Mouse (Mus musculus) limb, embryonic 14.5 days (tissue): ENCODE measurements at regions not wholly inside any gene's neighbourhood (a gene's known extent, or its start where the extent isn't known, plus 50 kb on each side); places are given as distances from the start of the nearest gene placed in this dataset.

Experiments used
- ATAC-seq: fragments of 200-750 bp; cut with Nextera tagmentation; 2 replicates; pipeline ENCODE4 v1.8.0; 2017; ENCODE audit warnings: low read depth, moderate number of reproducible peaks, moderate TSS enrichment; ENCODE audit not compliant: low FRiP score
- DNase-seq: peaks from one replicate; pipeline ENCODE4 v3.0.0-alpha.2; 2015; ENCODE audit warnings: low spot score
- H3K27ac ChIP-seq: fragments of 300-500 bp; sonication (generic); replicated peaks from 2 replicates; pipeline ENCODE4 v1.5.1; 2014; ENCODE audit warnings: low read depth, mild to moderate bottlenecking, low read length, moderate library complexity, mixed read lengths
- H3K27me3 ChIP-seq: fragments of 300-500 bp; sonication (generic); 2 replicates; pipeline ENCODE4 v1.6.1; 2014; ENCODE audit warnings: low read length, mixed read lengths; ENCODE audit not compliant: control insufficient read depth, insufficient read depth
- H3K36me3 ChIP-seq: fragments of 300-500 bp; sonication (generic); 2 replicates; pipeline ENCODE4 v1.6.1; 2014; ENCODE audit warnings: mild to moderate bottlenecking, low read length, moderate library complexity, mixed read lengths; ENCODE audit not compliant: control insufficient read depth, insufficient read depth
- H3K4me1 ChIP-seq: fragments of 300-500 bp; sonication (generic); 2 replicates; pipeline ENCODE4 v1.6.1; 2014; ENCODE audit warnings: antibody characterized with exemption, low read length, mixed read lengths; ENCODE audit not compliant: control insufficient read depth, insufficient read depth
- H3K4me2 ChIP-seq: fragments of 300-500 bp; sonication (generic); replicated peaks from 2 replicates; pipeline ENCODE4 v1.6.1; 2014; ENCODE audit warnings: low read depth, mild to moderate bottlenecking, low read length, moderate library complexity; ENCODE audit not compliant: severe bottlenecking
- H3K4me3 ChIP-seq: fragments of 300-500 bp; sonication (generic); replicated peaks from 2 replicates; pipeline ENCODE4 v1.5.1; 2014; ENCODE audit warnings: low read length
- H3K9ac ChIP-seq: fragments of 300-500 bp; sonication (generic); 2 replicates; pipeline ENCODE4 v1.6.1; 2014; ENCODE audit warnings: mild to moderate bottlenecking, low read depth, low read length, moderate library complexity; ENCODE audit not compliant: severe bottlenecking
- H3K9me3 ChIP-seq: fragments of 300-500 bp; sonication (generic); 2 replicates; pipeline ENCODE4 v1.6.1; 2016; ENCODE audit warnings: low read length; ENCODE audit not compliant: control insufficient read depth
- POLR2A ChIP-seq: fragments of 200-500 bp; IDR thresholded peaks from 2 replicates; pipeline ENCODE4 v1.8.0; 2012; ENCODE audit warnings: inconsistent platforms, mild to moderate bottlenecking, moderate library complexity, borderline replicate concordance; ENCODE audit not compliant: insufficient read depth, insufficient read length; ENCODE audit errors: extremely low read depth
- WGBS: fragments of 180-500 bp; shearing (Covaris S2); extraction: QIAGEN DNeasy Blood & Tissue Kit; methylation state at CpG from one replicate; pipeline ENCODE4 v1.1.7; 2014; 5-methylcytosine and 5-hydroxymethylcytosine counted together

GRCm38 (mm10) chr4:33640576-33641255 is 283.7 kb upstream of the Cnr1 start:
- Histone ChIP-seq H3K4me1 (no peaks in the 10 kb centered on the region), H3K4me2 (no peak overlapping the region), H3K9me3 (no peaks in the 10 kb centered on the region), H3K27me3 (no peaks in the 10 kb centered on the region), H3K36me3 (no peaks in the 10 kb centered on the region), H3K9ac (no peak overlapping the region), H3K27ac (no peak overlapping the region), H3K4me3 (no peak overlapping the region)
- ATAC-seq, result no peak
- 71% methylated on average over 11 of the region's 11 CpGs for WGBS
- DNase-seq, result no peak
- TF ChIP-seq POLR2A, result no peak

DNA sequence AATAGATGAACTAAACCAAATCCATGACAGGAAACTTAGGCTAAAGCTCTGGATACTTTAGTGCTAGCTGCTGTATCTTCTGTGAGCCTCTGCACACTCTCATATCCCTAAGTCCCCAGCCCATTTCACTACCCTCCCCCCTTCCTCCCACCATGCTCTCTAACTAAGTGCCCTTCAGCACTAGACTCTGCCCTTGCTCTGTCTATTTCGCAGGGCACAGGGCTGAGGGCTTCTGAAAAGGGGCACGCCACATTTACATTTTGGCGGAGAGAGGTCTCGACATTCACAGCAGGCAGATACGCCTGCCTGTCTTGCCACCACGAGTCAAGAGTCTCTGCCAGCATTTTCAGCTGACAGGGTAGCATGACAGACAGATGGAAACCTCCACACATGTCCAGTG is 282.5 kb upstream of the Cnr1 start:
- H3K9ac ChIP-seq, result no peak overlapping the region
- no peak overlapping the region for H3K4me2 ChIP-seq
- no peaks in the 10 kb centered on the region for H3K9me3 ChIP-seq
- TF ChIP-seq POLR2A, result no peak
- DNase-seq (no peak), ATAC-seq (no peak)
- no peak overlapping the region for H3K4me3 ChIP-seq
- H3K4me1 ChIP-seq, result no peaks in the 10 kb centered on the region
- no peak overlapping the region for H3K27ac ChIP-seq
- 85% methylated on average over 6 of the region's 6 CpGs for WGBS
- no peaks in the 10 kb centered on the region for H3K27me3 ChIP-seq
- no peaks in the 10 kb centered on the region for H3K36me3 ChIP-seq

DNA sequence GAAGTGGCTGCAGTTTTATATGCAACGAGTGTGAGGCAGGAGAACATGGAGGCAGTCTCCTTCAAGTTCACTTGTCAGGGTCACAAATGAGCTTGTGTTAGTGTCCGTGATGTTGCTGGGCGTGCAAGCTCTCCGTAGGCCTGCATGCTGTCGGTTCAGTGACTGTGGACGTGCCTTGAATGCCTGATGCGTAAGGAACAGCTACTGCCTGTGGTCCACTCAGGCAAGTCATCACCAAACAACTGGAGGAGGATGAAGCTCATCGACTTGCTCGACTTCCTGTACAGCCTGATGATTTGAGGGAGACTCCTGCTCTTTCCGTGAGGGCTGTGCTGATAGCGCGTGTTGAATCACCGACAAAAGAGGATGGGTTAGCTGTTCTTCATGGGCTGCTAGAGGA is 281.9 kb upstream of the Cnr1 start:
- Histone ChIP-seq H3K27me3 (no peaks in the 10 kb centered on the region), H3K9me3 (no peaks in the 10 kb centered on the region), H3K4me1 (no peaks in the 10 kb centered on the region), H3K4me2 (no peak overlapping the region), H3K9ac (no peak overlapping the region), H3K36me3 (no peaks in the 10 kb centered on the region), H3K4me3 (no peak overlapping the region), H3K27ac (no peak overlapping the region)
- 91% methylated on average over 13 of the region's 13 CpGs for WGBS
- DNase-seq (no peak), ATAC-seq (no peak)
- TF ChIP-seq POLR2A, result no peak

DNA sequence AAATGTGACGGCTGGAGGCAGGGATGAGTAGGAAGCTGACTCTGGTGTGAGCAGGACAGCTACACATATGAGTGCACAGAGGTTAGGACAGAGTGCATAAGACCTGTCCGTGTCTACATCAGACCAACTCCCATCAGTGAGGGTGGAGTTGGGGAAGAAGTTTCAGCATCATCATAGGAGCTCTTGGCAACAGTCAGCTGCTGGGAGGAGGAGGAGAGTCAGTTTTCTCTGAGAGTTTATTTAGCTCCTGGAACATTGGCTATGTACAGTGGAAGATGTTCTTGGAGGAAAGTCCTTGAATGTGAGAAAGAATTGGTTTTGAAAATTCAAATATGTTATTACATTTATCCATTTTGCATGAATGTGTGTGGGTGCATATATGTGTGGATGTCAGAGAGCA is 279.2 kb upstream of the Cnr1 start:
- H3K9me3 ChIP-seq, result no peaks in the 10 kb centered on the region
- no peak for DNase-seq
- no peaks in the 10 kb centered on the region for H3K36me3 ChIP-seq
- no peak overlapping the region for H3K9ac ChIP-seq
- no peak for TF ChIP-seq POLR2A
- no peak overlapping the region for H3K4me2 ChIP-seq
- H3K27ac ChIP-seq, result no peak overlapping the region
- no peak for ATAC-seq
- H3K4me3 ChIP-seq, result no peak overlapping the region
- 73% methylated on average over 2 of the region's 2 CpGs for WGBS
- no peaks in the 10 kb centered on the region for H3K27me3 ChIP-seq
- no peaks in the 10 kb centered on the region for H3K4me1 ChIP-seq

- DNase-seq (no peak), ATAC-seq (no peak)
- TF ChIP-seq POLR2A, result no peak
- Histone ChIP-seq H3K27me3 (no peaks in the 10 kb centered on the region), H3K4me1 (no peaks in the 10 kb centered on the region), H3K4me3 (no peak overlapping the region), H3K9ac (no peak overlapping the region), H3K27ac (no peak overlapping the region), H3K9me3 (no peaks in the 10 kb centered on the region), H3K4me2 (no peak overlapping the region), H3K36me3 (no peaks in the 10 kb centered on the region)
- 76% methylated on average over 5 of the region's 5 CpGs for WGBS
Measured at GRCm38 (mm10) chr4:33651292-33651691, 273.1 kb upstream of the Cnr1 start.
